Mouse (Mus musculus) embryonic facial prominence, embryonic 14.5 days (tissue): Measurements from ENCODE around the gene Ces3a. TPM values are rescaled to one million over a fixed set of nuclear protein-coding genes. Genes with fewer than 3 reads are reported as not detected.

ENCODE experiments used
- ATAC-seq: fragments of 200-750 bp; cut with Nextera tagmentation; 2 replicates; pipeline ENCODE4 v1.8.0; 2017; ENCODE audit warnings: low read depth, moderate number of reproducible peaks, moderate TSS enrichment
- DNase-seq: peaks from one replicate; pipeline ENCODE4 v3.0.0-alpha.2; 2015; ENCODE audit warnings: low spot score
- H3K27ac ChIP-seq: fragments of 300-500 bp; sonication (generic); replicated peaks from 2 replicates; pipeline ENCODE4 v1.5.1; 2014; ENCODE audit warnings: low read depth, mild to moderate bottlenecking, low read length, moderate library complexity
- H3K27me3 ChIP-seq: fragments of 300-500 bp; sonication (generic); replicated peaks from 2 replicates; pipeline ENCODE4 v1.6.1; 2014; ENCODE audit warnings: low read length; ENCODE audit not compliant: control insufficient read depth, insufficient read depth
- H3K36me3 ChIP-seq: fragments of 300-500 bp; sonication (generic); 2 replicates; pipeline ENCODE4 v1.6.1; 2014; ENCODE audit warnings: low read length, mixed read lengths; ENCODE audit not compliant: control insufficient read depth, insufficient read depth
- H3K4me1 ChIP-seq: fragments of 300-500 bp; sonication (generic); 2 replicates; pipeline ENCODE4 v1.6.1; 2014; ENCODE audit warnings: antibody characterized with exemption, low read length; ENCODE audit not compliant: control insufficient read depth, insufficient read depth
- H3K4me2 ChIP-seq: fragments of 300-500 bp; sonication (generic); 2 replicates; pipeline ENCODE4 v1.6.1; 2014; ENCODE audit warnings: low read depth, mild to moderate bottlenecking, low read length, moderate library complexity, mixed read lengths
- H3K4me3 ChIP-seq: fragments of 300-500 bp; sonication (generic); 2 replicates; pipeline ENCODE4 v1.5.1; 2014; ENCODE audit warnings: low read depth, mild to moderate bottlenecking, low read length
- H3K9ac ChIP-seq: fragments of 300-500 bp; sonication (generic); 2 replicates; pipeline ENCODE4 v1.6.1; 2014; ENCODE audit warnings: low read depth, mild to moderate bottlenecking, low read length, moderate library complexity, mixed read lengths
- H3K9me3 ChIP-seq: fragments of 300-500 bp; sonication (generic); 2 replicates; pipeline ENCODE4 v1.6.1; 2016; ENCODE audit warnings: low read length; ENCODE audit not compliant: control insufficient read depth
- WGBS: fragments of 180-500 bp; shearing (Covaris S2); extraction: QIAGEN DNeasy Blood & Tissue Kit; methylation state at CpG from one replicate; pipeline ENCODE4 v1.1.7; 2014; 5-methylcytosine and 5-hydroxymethylcytosine counted together
- polyA plus RNA-seq: library from polyadenylated mRNA; unstranded; fragments of >200 nt; fragmentation: Nextera tagmentation; extraction: Ambion mirVana; gene quantifications from 2 replicates; pipeline ENCODE4 v1.2.1, GENCODE M21; 2014

Gene Ces3a
- polyA plus RNA-seq: not detected in 2 replicates

- Histone ChIP-seq H3K4me3 (no peak within 1 kb of the TSS), H3K4me2 (no peak within 1 kb of the TSS), H3K27ac (no peak within 1 kb of the TSS), H3K36me3 (no peaks in the 10 kb centered on the region), H3K4me1 (no peaks in the 10 kb centered on the region), H3K9ac (no peak within 1 kb of the TSS), H3K27me3 (no peaks in the 10 kb centered on the region), H3K9me3 (no peaks in the 10 kb centered on the region)
- ATAC-seq (no peak), DNase-seq (no peak)
- 70% methylated on average over 3 of the region's 3 CpGs for WGBS
Measured at GRCm38 (mm10) chr8:105048371-105048854, at the start of gene Ces3a. Ces3a (plus strand) TSS chr8:105048601.

- H3K27me3 ChIP-seq: no peaks in the 10 kb centered on the region
Measured at GRCm38 (mm10) chr8:104999183-104999582, 49.2 kb upstream of the Ces3a start.

GRCm38 (mm10) chr8:105000586-105000985 is 47.8 kb upstream of the Ces3a start, which contains the start of gene Ces2h:
Ces2h (plus strand) TSS chr8:105000853.
- H3K27ac ChIP-seq: no peak within 1 kb of the TSS
- no peaks in the 10 kb centered on the region for H3K4me1 ChIP-seq
- no peaks in the 10 kb centered on the region for H3K36me3 ChIP-seq
- H3K9me3 ChIP-seq: no peaks in the 10 kb centered on the region
- DNase-seq (no peak), ATAC-seq (no peak)
- no peaks in the 10 kb centered on the region for H3K27me3 ChIP-seq
- no peak within 1 kb of the TSS for H3K4me3 ChIP-seq
- no peak within 1 kb of the TSS for H3K4me2 ChIP-seq
- H3K9ac ChIP-seq: no peak within 1 kb of the TSS
- 76% methylated on average over 7 of the region's 7 CpGs for WGBS

More at GRCm38 (mm10) chr8:104999183-104999582, 49.2 kb upstream of the Ces3a start:
- H3K36me3 ChIP-seq: no peaks in the 10 kb centered on the region
- no peaks in the 10 kb centered on the region for H3K4me1 ChIP-seq
- H3K9ac ChIP-seq: no peak overlapping the region
- H3K9me3 ChIP-seq: no peaks in the 10 kb centered on the region
- no peak overlapping the region for H3K4me2 ChIP-seq
- WGBS: 80% methylated on average over 6 of the region's 6 CpGs
- no peak overlapping the region for H3K4me3 ChIP-seq
- H3K27ac ChIP-seq: no peak overlapping the region
- DNase-seq (no peak), ATAC-seq (no peak)

- Histone ChIP-seq H3K9ac (no peak overlapping the region), H3K4me3 (no peak overlapping the region), H3K27ac (no peak overlapping the region), H3K36me3 (no peaks in the 10 kb centered on the region), H3K4me2 (no peak overlapping the region), H3K4me1 (no peaks in the 10 kb centered on the region), H3K9me3 (peaks cover 5% of the 10 kb centered on the region; the same call in 1 of the 2 replicates), H3K27me3 (no peaks in the 10 kb centered on the region)
- 83% methylated on average over 2 of the region's 2 CpGs for WGBS
- ATAC-seq: no peak
- no peak for DNase-seq
Measured at GRCm38 (mm10) chr8:105010000-105010399, 38.4 kb upstream of the Ces3a start.

GRCm38 (mm10) chr8:105011136-105011535 is 37.3 kb upstream of the Ces3a start:
- Histone ChIP-seq H3K27ac (no peak overlapping the region), H3K9ac (no peak overlapping the region), H3K27me3 (no peaks in the 10 kb centered on the region), H3K4me1 (no peaks in the 10 kb centered on the region), H3K9me3 (peaks cover 5% of the 10 kb centered on the region; the same call in 1 of the 2 replicates), H3K4me3 (no peak overlapping the region), H3K36me3 (no peaks in the 10 kb centered on the region), H3K4me2 (no peak overlapping the region)
- WGBS: 79% methylated on average over 12 of the region's 12 CpGs
- no peak for DNase-seq
- ATAC-seq: no peak

- Histone ChIP-seq H3K36me3 (no peaks in the 10 kb centered on the region), H3K4me2 (no peak overlapping the region), H3K9ac (no peak overlapping the region), H3K27ac (no peak overlapping the region), H3K9me3 (peaks cover 5% of the 10 kb centered on the region; the same call in 1 of the 2 replicates), H3K27me3 (no peaks in the 10 kb centered on the region), H3K4me1 (no peaks in the 10 kb centered on the region), H3K4me3 (no peak overlapping the region)
- no peak for ATAC-seq
- 86% methylated on average over 5 of the region's 5 CpGs for WGBS
- no peak for DNase-seq
Measured at GRCm38 (mm10) chr8:105014391-105014790, 34.0 kb upstream of the Ces3a start.

- Histone ChIP-seq H3K27me3 (no peaks in the 10 kb centered on the region), H3K4me3 (no peak overlapping the region), H3K9me3 (no peaks in the 10 kb centered on the region), H3K9ac (no peak overlapping the region), H3K36me3 (no peaks in the 10 kb centered on the region), H3K4me1 (no peaks in the 10 kb centered on the region), H3K27ac (no peak overlapping the region), H3K4me2 (no peak overlapping the region)
- DNase-seq (no peak), ATAC-seq (no peak)
- 81% methylated on average over 1 of the region's 1 CpGs for WGBS
Measured at GRCm38 (mm10) chr8:105021954-105022353, 26.4 kb upstream of the Ces3a start.

GRCm38 (mm10) chr8:105023087-105023486 is 25.3 kb upstream of the Ces3a start:
- Histone ChIP-seq H3K4me1 (no peaks in the 10 kb centered on the region), H3K27ac (no peak overlapping the region), H3K27me3 (no peaks in the 10 kb centered on the region), H3K36me3 (no peaks in the 10 kb centered on the region), H3K9me3 (no peaks in the 10 kb centered on the region), H3K9ac (no peak overlapping the region), H3K4me3 (no peak overlapping the region), H3K4me2 (no peak overlapping the region)
- no peak for ATAC-seq
- no peak for DNase-seq
- WGBS: 29% methylated on average over 1 of the region's 1 CpGs

- no peak overlapping the region for H3K9ac ChIP-seq
- WGBS: 64% methylated on average over 2 of the region's 2 CpGs
- ATAC-seq: no peak
- H3K4me1 ChIP-seq: no peaks in the 10 kb centered on the region
- H3K9me3 ChIP-seq: no peaks in the 10 kb centered on the region
- DNase-seq: no peak
- no peaks in the 10 kb centered on the region for H3K36me3 ChIP-seq
- no peak overlapping the region for H3K27ac ChIP-seq
- H3K4me3 ChIP-seq: no peak overlapping the region
- no peak overlapping the region for H3K4me2 ChIP-seq
- H3K27me3 ChIP-seq: no peaks in the 10 kb centered on the region
Measured at GRCm38 (mm10) chr8:105025050-105025449, 23.4 kb upstream of the Ces3a start.
